Mouse (Mus musculus): ENCODE measurements around the gene Ccdc194.
A peak's percentile ranks its signal among the peaks of the same experiment; 100 is the strongest.

The Ccdc194 gene

GRCm38 (mm10) chr8:71476099-71476940 is 49.2 kb downstream of the Ccdc194 start:
- peak; percentile 87 for DNase-seq (ENCODE audit: inconsistent ontology term)

GRCm38 (mm10) chr8:71475702-71476075 is 49.8 kb downstream of the Ccdc194 start:
- DNase-seq (ENCODE audit: inconsistent ontology term), result peak; percentile 16

- no peak for DNase-seq (ENCODE audit: inconsistent ontology term)
Observed at GRCm38 (mm10) chr8:71474785-71475701, 50.5 kb downstream of the Ccdc194 start.

GRCm38 (mm10) chr8:71474344-71474743 is 51.2 kb downstream of the Ccdc194 start:
- no peak for DNase-seq (ENCODE audit: inconsistent ontology term)

GRCm38 (mm10) chr8:71472601-71473386 is 52.7 kb downstream of the Ccdc194 start:
- DNase-seq (ENCODE audit: inconsistent ontology term), result no peak

GRCm38 (mm10) chr8:71471861-71472260 is 53.6 kb downstream of the Ccdc194 start:
- DNase-seq (ENCODE audit: inconsistent ontology term), result no peak

- DNase-seq (ENCODE audit: inconsistent ontology term), result no peak
Observed at GRCm38 (mm10) chr8:71470913-71471255, 54.6 kb downstream of the Ccdc194 start.

GRCm38 (mm10) chr8:71470146-71470912 is 55.2 kb downstream of the Ccdc194 start:
- no peak for DNase-seq (ENCODE audit: inconsistent ontology term)

Data from Muller cell, postnatal 12 days (primary cell).